Mouse (Mus musculus) small intestine, adult 2 months (tissue): ENCODE measurements around the gene Dcbld2.

Experiments
- CTCF ChIP-seq: fragments of 200-500 bp; IDR thresholded peaks from 2 replicates; pipeline ENCODE4 v1.5.1; 2012; ENCODE audit warnings: low read depth, mild to moderate bottlenecking, control low read depth, inconsistent platforms, low read length, moderate library complexity, mixed read lengths; ENCODE audit not compliant: insufficient replicate concordance, insufficient read length; ENCODE audit errors: extremely low read depth
- POLR2A ChIP-seq: fragments of 200-500 bp; IDR thresholded peaks from 2 replicates; pipeline ENCODE4 v1.6.1; 2012; ENCODE audit warnings: low read depth, mild to moderate bottlenecking, control low read depth, inconsistent platforms, low read length, moderate library complexity

GRCm38 (mm10) chr16:58451647-58452046 is 43.4 kb downstream of the Dcbld2 start:
- TF ChIP-seq POLR2A = no peak
- no peak for TF ChIP-seq CTCF
